Mouse (Mus musculus) forebrain, embryonic 15.5 days (tissue): ENCODE results near the gene Mrpl16. TPM values are rescaled to one million over a fixed set of nuclear protein-coding genes. Genes with fewer than 3 reads are reported as not detected.
A peak's percentile ranks its signal among the peaks of the same experiment; 100 is the strongest.

Experiments used
- ATAC-seq: fragments of 200-750 bp; cut with Nextera tagmentation; replicated peaks from 2 replicates; pipeline ENCODE4 v1.8.0; 2017; ENCODE audit warnings: mild to moderate bottlenecking, moderate TSS enrichment, moderate library complexity
- H3K27ac ChIP-seq: fragments of 300-500 bp; sonication (generic); replicated peaks from 2 replicates; pipeline ENCODE4 v1.5.1; 2015; ENCODE audit warnings: mild to moderate bottlenecking, inconsistent platforms
- H3K27me3 ChIP-seq: fragments of 300-500 bp; sonication (generic); 2 replicates; pipeline ENCODE4 v1.6.1; 2015; ENCODE audit warnings: inconsistent platforms
- H3K36me3 ChIP-seq: fragments of 300-500 bp; sonication (generic); 2 replicates; pipeline ENCODE4 v1.6.1; 2015; ENCODE audit warnings: mild to moderate bottlenecking, inconsistent platforms
- H3K4me1 ChIP-seq: fragments of 300-500 bp; sonication (generic); 2 replicates; pipeline ENCODE4 v1.6.1; 2015; ENCODE audit warnings: inconsistent platforms
- H3K4me2 ChIP-seq: fragments of 300-500 bp; sonication (generic); replicated peaks from 2 replicates; pipeline ENCODE4 v1.6.1; 2015; ENCODE audit warnings: mild to moderate bottlenecking, inconsistent platforms
- H3K4me3 ChIP-seq: fragments of 300-500 bp; sonication (generic); 2 replicates; pipeline ENCODE4 v1.5.1; 2015; ENCODE audit warnings: mild to moderate bottlenecking, inconsistent platforms
- H3K9ac ChIP-seq: fragments of 300-500 bp; sonication (generic); replicated peaks from 2 replicates; pipeline ENCODE4 v1.6.1; 2015; ENCODE audit warnings: mild to moderate bottlenecking, inconsistent platforms
- H3K9me3 ChIP-seq: fragments of 300-500 bp; sonication (generic); 2 replicates; pipeline ENCODE4 v1.6.1; 2016; ENCODE audit warnings: inconsistent platforms
- WGBS: fragments of 180-500 bp; shearing (Covaris S2); methylation state at CpG from one replicate; pipeline ENCODE4 v1.1.7; 2015; ENCODE audit warnings: mixed read lengths; 5-methylcytosine and 5-hydroxymethylcytosine counted together
- polyA plus RNA-seq: library from polyadenylated mRNA; unstranded; fragments of >200 nt; fragmentation: Nextera tagmentation; extraction: Ambion mirVana; gene quantifications from 2 replicates; pipeline ENCODE4 v1.2.1, GENCODE M21; 2015

Mrpl16 gene
- polyA plus RNA-seq = 39.9 and 42.9 TPM in 2 replicates

GRCm38 (mm10) chr19:11770205-11770892 is at the start of gene Mrpl16:
Mrpl16 (plus strand) TSS chr19:11770391.
- no peaks in the 10 kb centered on the region for H3K9me3 ChIP-seq
- H3K27ac ChIP-seq = peak within 1 kb of the TSS; percentile 57
- H3K4me3 ChIP-seq = peak within 1 kb of the TSS; percentile 63
- peak; percentile 92 for ATAC-seq
- under 1% methylated on average over 30 of the region's 30 CpGs for WGBS
- H3K9ac ChIP-seq = peak within 1 kb of the TSS; percentile 64
- peak within 1 kb of the TSS; percentile 67 for H3K4me2 ChIP-seq
- peaks cover 13% of the 10 kb centered on the region for H3K4me1 ChIP-seq
- 0 out of 2 replicates have a peak, but pooled peaks cover 3% of the 10 kb centered on the region for H3K27me3 ChIP-seq
- peaks cover 25% of the 10 kb centered on the region; the same call in 1 of the 2 replicates for H3K36me3 ChIP-seq

GRCm38 (mm10) chr19:11723870-11724269 is 46.3 kb upstream of the Mrpl16 start:
- 92% methylated on average over 2 of the region's 2 CpGs for WGBS
- H3K4me3 ChIP-seq = no peak overlapping the region
- H3K4me2 ChIP-seq = no peak overlapping the region

DNA sequence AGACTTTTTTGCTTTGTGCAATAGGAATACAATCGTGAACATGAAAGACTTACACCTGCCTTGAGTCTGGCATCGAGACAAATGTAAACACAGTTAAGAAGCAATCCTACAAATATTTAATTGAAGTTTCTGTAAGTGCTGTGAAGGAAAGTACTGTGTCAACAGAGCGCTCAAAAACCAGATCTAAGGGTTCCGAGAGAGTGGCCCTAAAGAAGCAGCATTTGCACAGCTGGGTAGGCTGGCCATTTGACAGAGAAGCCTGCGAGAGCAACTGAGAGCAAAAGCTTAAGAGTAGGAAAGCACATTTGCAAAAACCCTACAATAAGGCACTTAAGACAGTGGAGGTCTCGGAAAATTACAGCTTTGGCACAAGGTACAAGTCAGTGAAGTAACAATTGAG is 45.9 kb upstream of the Mrpl16 start:
- no peaks in the 10 kb centered on the region for H3K4me1 ChIP-seq
- H3K27ac ChIP-seq = no peak overlapping the region
- no peaks in the 10 kb centered on the region for H3K9me3 ChIP-seq
- WGBS = 88% methylated on average over 6 of the region's 6 CpGs
- H3K27me3 ChIP-seq = no peaks in the 10 kb centered on the region
- H3K4me3 ChIP-seq = no peak overlapping the region
- ATAC-seq = no peak
- no peaks in the 10 kb centered on the region for H3K36me3 ChIP-seq
- no peak overlapping the region for H3K4me2 ChIP-seq
- no peak overlapping the region for H3K9ac ChIP-seq

More at GRCm38 (mm10) chr19:11723870-11724269, 46.3 kb upstream of the Mrpl16 start:
- no peaks in the 10 kb centered on the region for H3K9me3 ChIP-seq
- H3K4me1 ChIP-seq = no peaks in the 10 kb centered on the region
- H3K27ac ChIP-seq = no peak overlapping the region
- no peaks in the 10 kb centered on the region for H3K27me3 ChIP-seq
- no peaks in the 10 kb centered on the region for H3K36me3 ChIP-seq
- no peak for ATAC-seq
- no peak overlapping the region for H3K9ac ChIP-seq

DNA sequence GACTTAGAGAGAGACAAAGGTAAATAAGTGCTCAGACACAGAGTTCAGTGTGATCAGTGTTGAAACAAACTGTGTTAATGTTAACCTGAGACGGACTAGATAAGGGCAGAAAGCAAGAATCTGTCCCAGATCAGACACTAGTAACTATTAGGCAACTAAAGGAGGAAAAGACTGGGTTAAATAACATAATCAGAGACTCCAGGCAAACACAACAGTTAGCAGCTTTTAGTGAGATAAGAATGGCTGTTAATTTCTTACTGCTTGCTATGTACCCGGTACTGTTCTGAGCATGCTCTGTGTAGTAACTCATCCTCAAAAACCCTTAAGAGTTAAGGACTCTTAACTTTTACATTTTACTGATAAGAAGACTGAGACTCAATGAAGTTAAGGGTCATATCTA is 44.3 kb upstream of the Mrpl16 start:
- Histone ChIP-seq H3K9ac (no peak overlapping the region), H3K27me3 (no peaks in the 10 kb centered on the region), H3K4me1 (no peaks in the 10 kb centered on the region), H3K36me3 (no peaks in the 10 kb centered on the region), H3K9me3 (no peaks in the 10 kb centered on the region), H3K4me2 (no peak overlapping the region), H3K4me3 (no peak overlapping the region), H3K27ac (no peak overlapping the region)
- WGBS = 86% methylated on average over 2 of the region's 2 CpGs
- no peak for ATAC-seq

- H3K27me3 ChIP-seq = no peaks in the 10 kb centered on the region
- H3K4me1 ChIP-seq = no peaks in the 10 kb centered on the region
- WGBS = 95% methylated on average over 5 of the region's 5 CpGs
- H3K9me3 ChIP-seq = no peaks in the 10 kb centered on the region
- H3K4me3 ChIP-seq = no peak overlapping the region
- no peak for ATAC-seq
- no peak overlapping the region for H3K27ac ChIP-seq
- no peak overlapping the region for H3K4me2 ChIP-seq
- no peaks in the 10 kb centered on the region for H3K36me3 ChIP-seq
- no peak overlapping the region for H3K9ac ChIP-seq
Measured at GRCm38 (mm10) chr19:11727304-11727703, 42.9 kb upstream of the Mrpl16 start.

GRCm38 (mm10) chr19:11730278-11730677 is 39.9 kb upstream of the Mrpl16 start:
- Histone ChIP-seq H3K36me3 (no peaks in the 10 kb centered on the region), H3K27ac (no peak overlapping the region), H3K4me2 (no peak overlapping the region), H3K4me1 (no peaks in the 10 kb centered on the region), H3K9ac (no peak overlapping the region), H3K27me3 (no peaks in the 10 kb centered on the region), H3K4me3 (no peak overlapping the region), H3K9me3 (no peaks in the 10 kb centered on the region)
- 79% methylated on average over 1 of the region's 1 CpGs for WGBS
- ATAC-seq = no peak

DNA sequence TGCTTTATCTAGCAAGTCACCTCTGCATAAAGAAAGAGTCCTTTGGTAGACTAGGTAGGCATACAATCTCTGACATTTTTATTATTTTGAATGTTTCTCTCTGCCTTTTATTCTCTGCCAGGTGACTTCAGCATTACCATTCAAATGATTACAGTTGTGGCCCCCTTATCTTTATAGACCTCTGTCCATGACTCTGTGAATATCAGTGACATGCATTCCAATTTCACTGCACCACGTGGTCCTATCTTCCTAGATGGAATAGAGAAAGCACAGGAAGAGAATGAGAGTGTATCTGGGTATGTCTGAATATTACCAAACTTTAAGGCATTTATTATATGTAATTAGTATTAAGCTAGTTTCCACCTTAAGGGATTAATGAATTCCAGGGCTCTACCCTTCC is 33.7 kb upstream of the Mrpl16 start:
- no peaks in the 10 kb centered on the region for H3K36me3 ChIP-seq

GRCm38 (mm10) chr19:11745680-11746079 is 24.5 kb upstream of the Mrpl16 start:
- Histone ChIP-seq H3K36me3 (no peaks in the 10 kb centered on the region), H3K4me2 (no peak overlapping the region), H3K4me1 (no peaks in the 10 kb centered on the region), H3K4me3 (no peak overlapping the region), H3K9ac (no peak overlapping the region), H3K27me3 (no peaks in the 10 kb centered on the region), H3K9me3 (no peaks in the 10 kb centered on the region), H3K27ac (no peak overlapping the region)
- no peak for ATAC-seq

More for the DNA sequence above, 33.7 kb upstream of the Mrpl16 start:
- no peak for ATAC-seq
- no peak overlapping the region for H3K4me3 ChIP-seq
- H3K27ac ChIP-seq = no peak overlapping the region
- H3K4me1 ChIP-seq = no peaks in the 10 kb centered on the region
- no peak overlapping the region for H3K4me2 ChIP-seq
- 50% methylated on average over 1 of the region's 1 CpGs for WGBS
- H3K9me3 ChIP-seq = no peaks in the 10 kb centered on the region
- no peaks in the 10 kb centered on the region for H3K27me3 ChIP-seq
- no peak overlapping the region for H3K9ac ChIP-seq

GRCm38 (mm10) chr19:11747298-11747697 is 22.9 kb upstream of the Mrpl16 start, which contains the start of gene Gif:
Gif (plus strand) TSS chr19:11747554.
- no peaks in the 10 kb centered on the region for H3K9me3 ChIP-seq
- no peak within 1 kb of the TSS for H3K9ac ChIP-seq
- H3K4me1 ChIP-seq = no peaks in the 10 kb centered on the region
- H3K27me3 ChIP-seq = no peaks in the 10 kb centered on the region
- H3K27ac ChIP-seq = no peak within 1 kb of the TSS
- H3K4me3 ChIP-seq = no peak within 1 kb of the TSS
- no peak for ATAC-seq
- WGBS = 73% methylated on average over 2 of the region's 2 CpGs
- H3K36me3 ChIP-seq = no peaks in the 10 kb centered on the region
- H3K4me2 ChIP-seq = no peak within 1 kb of the TSS

DNA sequence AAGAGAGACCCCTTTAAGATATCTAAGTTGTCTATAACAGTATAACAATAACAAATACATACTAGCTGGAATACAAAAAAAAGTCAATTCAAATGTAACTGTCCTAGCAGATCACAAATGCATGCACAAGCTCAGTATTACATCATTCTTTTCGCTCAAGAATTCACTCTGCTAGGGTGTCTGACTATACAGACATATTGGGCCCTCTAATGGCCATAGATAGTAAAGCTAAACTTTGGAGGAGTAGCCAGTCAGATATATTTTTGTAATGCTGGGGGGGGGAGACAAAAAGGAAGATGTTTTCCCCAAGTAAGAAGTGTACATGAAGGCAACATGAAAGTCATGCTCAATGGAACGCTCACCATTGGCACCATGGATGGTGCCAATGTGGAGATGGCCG is 5.1 kb upstream of the Mrpl16 start:
- peaks cover 3% of the 10 kb centered on the region; the same call in 1 of the 2 replicates for H3K4me1 ChIP-seq
- 88% methylated on average over 3 of the region's 3 CpGs for whole genome bisulfite sequencing
- no peak for ATAC-seq
- H3K4me3 ChIP-seq = no peak overlapping the region
- H3K27ac ChIP-seq = no peak overlapping the region
- no peaks in the 10 kb centered on the region for H3K36me3 ChIP-seq
- no peak overlapping the region for H3K9ac ChIP-seq
- no peak overlapping the region for H3K4me2 ChIP-seq
- H3K27me3 ChIP-seq = 0 out of 2 replicates have a peak, but pooled peaks cover 3% of the 10 kb centered on the region
- no peaks in the 10 kb centered on the region for H3K9me3 ChIP-seq

DNA sequence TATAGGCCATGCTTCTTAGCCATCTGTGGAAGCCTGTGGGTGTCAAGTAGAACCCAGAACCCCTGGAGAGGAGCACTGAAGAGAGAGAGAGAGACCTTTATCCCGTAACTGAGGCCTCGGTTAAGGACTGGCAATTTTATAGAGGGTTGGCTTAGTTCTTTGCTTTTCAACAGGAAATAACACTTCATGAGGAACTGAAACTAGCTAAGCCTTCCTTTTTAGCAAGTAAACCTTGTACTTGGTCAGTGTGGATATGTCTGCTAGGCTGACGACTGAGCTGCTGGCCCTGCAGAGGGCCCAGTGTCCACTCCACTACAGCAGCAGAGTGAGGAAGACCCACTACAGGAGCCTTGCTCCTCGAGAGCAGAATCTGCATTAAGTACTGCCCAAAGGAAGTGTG is 3.8 kb upstream of the Mrpl16 start:
- Histone ChIP-seq H3K27me3 (0 out of 2 replicates have a peak, but pooled peaks cover 3% of the 10 kb centered on the region), H3K36me3 (no peaks in the 10 kb centered on the region), H3K9me3 (no peaks in the 10 kb centered on the region), H3K4me1 (peaks cover 13% of the 10 kb centered on the region), H3K9ac (no peak overlapping the region), H3K4me2 (no peak overlapping the region), H3K27ac (no peak overlapping the region), H3K4me3 (no peak overlapping the region)
- WGBS = 77% methylated on average over 4 of the region's 4 CpGs
- no peak for ATAC-seq

GRCm38 (mm10) chr19:11768163-11768562 is 2.0 kb upstream of the Mrpl16 start:
- peaks cover 13% of the 10 kb centered on the region for H3K4me1 ChIP-seq
- H3K9me3 ChIP-seq = no peaks in the 10 kb centered on the region
- H3K27me3 ChIP-seq = 0 out of 2 replicates have a peak, but pooled peaks cover 3% of the 10 kb centered on the region
- H3K27ac ChIP-seq = no peak overlapping the region
- no peak overlapping the region for H3K4me2 ChIP-seq
- no peak overlapping the region for H3K4me3 ChIP-seq
- H3K36me3 ChIP-seq = peaks cover 5% of the 10 kb centered on the region; the same call in 1 of the 2 replicates
- ATAC-seq = no peak
- H3K9ac ChIP-seq = no peak overlapping the region
- 16% methylated on average over 3 of the region's 3 CpGs for WGBS
